Comparison of ENCODE assay signal across 8 mouse cellular contexts in the genomic region with DNA sequence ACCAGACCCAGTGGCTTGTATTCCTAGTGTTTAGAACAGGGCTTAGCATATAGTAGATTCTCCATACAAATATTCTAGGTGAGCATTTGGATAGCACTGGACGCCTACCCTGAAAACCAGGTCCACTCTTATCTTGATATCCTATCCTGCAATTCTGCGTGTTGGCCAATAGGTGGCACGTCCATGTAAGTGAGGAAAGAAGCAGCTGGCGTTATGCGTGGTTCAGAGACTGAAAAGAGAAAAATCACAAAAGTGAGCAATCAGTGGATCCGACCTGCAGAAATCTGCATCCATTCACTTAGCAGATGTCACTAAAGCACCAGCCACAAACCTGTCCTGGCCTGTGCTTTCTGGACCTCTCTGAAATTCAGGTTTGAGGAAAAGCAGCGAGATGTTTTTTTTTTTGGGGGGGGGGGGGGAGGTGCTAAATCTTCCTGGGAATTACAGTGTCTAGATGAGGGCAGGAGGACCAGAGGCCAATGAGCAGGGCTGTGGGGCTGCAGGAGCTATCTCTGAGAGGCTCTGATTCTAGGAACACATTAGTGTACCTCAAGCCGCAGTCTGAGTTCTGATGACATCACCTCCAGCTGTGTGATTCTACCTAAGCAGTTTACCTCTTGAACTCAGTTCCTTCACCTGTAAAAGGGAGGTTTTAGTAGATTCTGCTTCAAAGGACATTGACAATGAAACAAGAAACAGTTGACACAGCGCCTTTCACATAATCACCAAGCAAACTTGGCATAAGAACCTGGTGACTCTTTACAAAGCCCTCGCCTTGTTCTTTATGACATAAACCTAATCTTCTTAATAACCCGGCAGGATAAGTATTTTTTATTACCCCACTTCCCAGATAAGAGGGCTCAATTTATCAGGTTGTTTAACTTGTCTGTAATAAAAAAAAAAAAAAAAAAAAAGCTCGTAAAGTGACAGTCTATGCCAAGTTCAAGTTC.
A peak's percentile ranks its signal among the peaks of the same experiment; 100 is the strongest.
DNase-seq lines count a peak whose midpoint lies in the region; ATAC-seq lines count a peak whose summit lies in the region.

No protein-coding gene starts in this region.

- peak; percentile 89 for ATAC-seq in common myeloid progenitor, adult 5-6 weeks (replicated peaks; ENCODE audit: low read depth, poor library complexity, severe bottlenecking)
- no peak for ATAC-seq in heart, embryonic 12.5 days (ENCODE audit: insufficient number of reproducible peaks, low FRiP score)
- 0 out of 2 replicates have a peak, but pooled peaks have one; percentile 27 for ATAC-seq in kidney, embryonic 15.5 days (replicated peaks; ENCODE audit: low FRiP score)
- ATAC-seq in midbrain, embryonic 12.5 days (ENCODE audit: low FRiP score, low read depth): peak; percentile 32; the same call in 1 of the 2 replicates

- intact Hi-C loops in gastrocnemius, postnatal 14 days (cut with DNase I; ENCODE audit: low total_unique reads): loop anchor here (2.0 to 5.0 kb wide), 2 partner anchors 35 to 179 kb away; no protein-coding TSS in a partner anchor

- H3K9me3 ChIP-seq in heart, embryonic 12.5 days (replicated peaks): peaks cover 6% of the 10 kb centered on the region; the same call in 1 of the 2 replicates
- H3K9me3 ChIP-seq in kidney, embryonic 15.5 days (replicated peaks): no peaks in the 10 kb centered on the region
- H3K9me3 ChIP-seq in midbrain, embryonic 12.5 days: no peaks in the 10 kb centered on the region

- peaks cover 7% of the 10 kb centered on the region; the same call in 1 of the 2 replicates for H3K27me3 ChIP-seq in heart, embryonic 12.5 days (replicated peaks)
- H3K27me3 ChIP-seq in kidney, embryonic 15.5 days: no peaks in the 10 kb centered on the region
- peaks cover 8% of the 10 kb centered on the region; the same call in 1 of the 2 replicates for H3K27me3 ChIP-seq in midbrain, embryonic 12.5 days

- H3K4me2 ChIP-seq in heart, embryonic 12.5 days: peak overlapping the region; percentile 50
- H3K4me2 ChIP-seq in kidney, embryonic 15.5 days: peak overlapping the region; percentile 39
- H3K4me2 ChIP-seq in midbrain, embryonic 12.5 days (replicated peaks): peak overlapping the region; percentile 31; the same call in 1 of the 2 replicates

- WGBS in heart, embryonic 12.5 days: 34% methylated on average over 12 of the region's 12 CpGs
- 31% methylated on average over 12 of the region's 12 CpGs for WGBS in kidney, embryonic 15.5 days
- WGBS in midbrain, embryonic 12.5 days: 44% methylated on average over 12 of the region's 12 CpGs

- H3K27ac ChIP-seq in heart, embryonic 12.5 days (ENCODE audit: poor library complexity, severe bottlenecking): no peak overlapping the region
- H3K27ac ChIP-seq in kidney, embryonic 15.5 days: no peak overlapping the region
- H3K27ac ChIP-seq in midbrain, embryonic 12.5 days (replicated peaks): no peak overlapping the region

- DNase-seq in gastrocnemius, postnatal 14 days: peak; percentile 16
- DNase-seq in gastrocnemius, postnatal 25 days: no peak
- DNase-seq in CD8-positive naive resting alpha-beta T cell, adult 2 months (ENCODE audit: low read depth in 2 of 2, low spot score in 2 of 2): peak; percentile 15 to 29
- DNase-seq in yolk sac, embryonic 10.5 days (ENCODE audit: low spot score): peak; percentile 15

- no peaks in the 10 kb centered on the region for H3K4me1 ChIP-seq in heart, embryonic 12.5 days (replicated peaks)
- peaks cover 4% of the 10 kb centered on the region; the same call in 1 of the 2 replicates for H3K4me1 ChIP-seq in kidney, embryonic 15.5 days
- peaks cover 4% of the 10 kb centered on the region for H3K4me1 ChIP-seq in midbrain, embryonic 12.5 days

- no peaks in the 10 kb centered on the region for H3K36me3 ChIP-seq in heart, embryonic 12.5 days
- H3K36me3 ChIP-seq in kidney, embryonic 15.5 days: no peaks in the 10 kb centered on the region
- no peaks in the 10 kb centered on the region for H3K36me3 ChIP-seq in midbrain, embryonic 12.5 days

- no peak overlapping the region for H3K9ac ChIP-seq in heart, embryonic 12.5 days
- no peak overlapping the region for H3K9ac ChIP-seq in kidney, embryonic 15.5 days
- no peak overlapping the region for H3K9ac ChIP-seq in midbrain, embryonic 12.5 days (replicated peaks)

- H3K4me3 ChIP-seq in heart, embryonic 12.5 days: no peak overlapping the region
- H3K4me3 ChIP-seq in kidney, embryonic 15.5 days (replicated peaks): no peak overlapping the region
- no peak overlapping the region for H3K4me3 ChIP-seq in midbrain, embryonic 12.5 days
